Mouse (Mus musculus) effector memory CD4-positive, alpha-beta T cell, adult 5 months (primary cell): ENCODE data around the gene Slc38a9. TPM values are rescaled to one million over a fixed set of nuclear protein-coding genes. Genes with fewer than 3 reads are reported as not detected.

Experiments used
- polyA plus RNA-seq: library from polyadenylated mRNA; unstranded; fragments of 100-300 nt; shearing (Covaris generic); gene quantifications from one replicate; pipeline ENCODE4 v1.2.1, GENCODE M21; 2017

The Slc38a9 gene
- polyA plus RNA-seq, result 25.3 TPM

DNA sequence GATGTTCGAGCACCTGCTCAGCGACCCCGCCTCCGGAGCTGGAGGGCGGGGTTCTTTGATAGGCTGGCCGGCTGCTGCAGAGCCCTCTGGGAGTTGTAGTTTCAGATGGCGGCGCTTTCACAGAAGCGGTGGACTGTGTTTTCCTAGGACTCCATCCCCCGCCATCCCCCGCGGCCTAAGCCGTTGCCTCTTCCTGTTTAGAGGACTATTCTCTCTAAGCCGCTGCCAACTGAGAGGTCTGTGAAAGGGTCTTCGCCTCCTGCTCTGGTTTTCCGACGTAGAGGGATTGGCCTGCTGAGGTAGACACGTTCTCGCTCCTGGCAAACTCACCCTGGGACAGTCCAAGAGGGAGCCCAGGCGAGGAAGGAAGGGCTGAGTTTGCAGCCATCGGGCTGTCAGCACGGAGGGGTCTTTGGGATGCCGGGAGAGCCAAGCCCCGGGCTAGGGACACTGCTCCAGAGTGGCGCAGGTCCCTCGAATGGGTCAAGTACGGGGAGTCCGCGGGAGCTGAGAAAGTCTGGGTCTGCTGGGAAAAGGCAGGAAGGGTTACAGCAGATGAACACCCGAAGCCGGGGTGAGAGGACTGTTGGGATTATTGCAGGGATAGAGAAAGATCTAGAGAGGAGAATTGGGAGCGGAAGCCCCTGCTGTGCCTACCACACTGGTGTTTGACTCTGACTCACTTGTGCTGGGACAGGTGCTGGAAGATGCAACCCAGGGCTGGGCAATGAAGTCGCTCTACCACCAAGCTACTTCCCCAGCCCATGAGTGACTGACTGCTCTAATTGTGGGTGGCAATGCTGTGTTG is at the start of gene Slc38a9:
Slc38a9 (plus strand) TSS at position 178 of the 808 bp plus-strand sequence.

DNA sequence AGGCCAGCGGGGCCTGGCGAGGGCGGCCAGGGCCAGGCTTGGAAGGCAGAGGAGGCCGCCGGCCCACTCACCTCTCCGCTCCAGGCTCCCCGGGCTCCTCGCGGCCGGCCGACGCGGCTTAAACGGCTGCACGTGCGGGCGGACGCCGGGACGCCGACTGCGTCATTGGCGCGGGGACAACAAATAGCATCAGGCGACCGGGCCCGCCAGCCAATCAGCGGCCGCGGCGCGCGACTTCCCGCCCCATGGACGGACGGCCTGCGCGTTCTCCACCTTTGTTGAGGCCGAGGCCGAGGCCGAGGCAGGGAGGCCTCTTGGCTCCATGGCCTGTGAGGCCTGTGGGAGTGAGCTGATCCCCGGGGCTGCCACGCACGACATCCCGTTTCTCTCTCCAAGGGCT is 8.3 kb upstream of the Slc38a9 start, which contains the start of gene Ddx4:
Ddx4 (minus strand) TSS at position 271 of the 400 bp plus-strand sequence.

Other genes with a start within 250 kb of the Slc38a9 start
- gene Il6st, start 196.7 kb upstream of the Slc38a9 start, polyA plus RNA-seq, result 108 TPM
- gene Il31ra, start 66.4 kb upstream of the Slc38a9 start, polyA plus RNA-seq, result not detected
- not detected for gene Ddx4, start 8.3 kb upstream of the Slc38a9 start, polyA plus RNA-seq
- gene Plpp1, start 140.0 kb downstream of the Slc38a9 start, polyA plus RNA-seq, result 0.64 TPM